Mouse (Mus musculus): ENCODE results near the gene Cxcl5.

The Cxcl5 gene

GRCm38 (mm10) chr5:90759077-90760065, at the start of gene Cxcl5:
Gene Cxcl5, plus strand, starts transcription at chr5:90759360.
- DNase-seq (ENCODE audit: low read depth, low spot score) = no peak

DNA sequence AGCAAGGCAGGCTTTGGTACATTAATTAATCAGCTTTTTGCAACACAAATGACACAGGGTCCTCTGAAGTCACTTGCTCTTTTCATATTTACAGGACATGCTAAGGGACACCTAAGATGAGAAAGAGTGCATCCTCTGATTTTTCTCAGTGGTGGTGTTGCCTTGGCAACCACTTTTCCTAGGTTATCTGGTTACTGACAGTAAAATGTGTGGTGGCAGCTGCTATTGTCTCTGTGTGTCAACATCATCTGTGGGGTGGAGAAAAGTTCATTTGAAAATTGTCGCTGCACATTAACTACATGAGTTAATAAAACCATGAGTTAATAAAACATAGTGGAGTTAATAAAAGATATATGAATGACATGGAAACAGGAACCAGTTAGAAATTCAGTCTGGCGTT, 47.8 kb upstream of the Cxcl5 start:
- DNase-seq (ENCODE audit: low read depth, low spot score) = no peak

DNA sequence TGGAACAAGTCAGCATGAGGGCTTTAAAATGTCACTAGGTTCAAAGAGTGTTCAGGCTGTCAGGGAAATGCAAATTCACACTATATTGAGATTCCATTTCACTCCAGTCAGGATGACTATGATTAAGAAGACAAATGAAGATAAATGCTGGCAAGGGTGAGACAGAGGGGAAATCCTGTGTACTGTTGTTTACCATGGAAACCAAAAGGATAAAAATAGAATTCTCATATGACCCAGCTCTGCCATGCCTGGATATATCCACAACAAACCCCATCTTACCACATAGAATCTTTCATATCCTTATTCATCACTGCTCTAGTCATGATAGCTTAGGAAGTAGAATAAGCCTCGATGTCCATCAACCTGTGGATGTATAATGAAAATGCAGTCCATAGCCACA, 41.2 kb upstream of the Cxcl5 start:
- DNase-seq (ENCODE audit: low read depth, low spot score) = no peak

DNA sequence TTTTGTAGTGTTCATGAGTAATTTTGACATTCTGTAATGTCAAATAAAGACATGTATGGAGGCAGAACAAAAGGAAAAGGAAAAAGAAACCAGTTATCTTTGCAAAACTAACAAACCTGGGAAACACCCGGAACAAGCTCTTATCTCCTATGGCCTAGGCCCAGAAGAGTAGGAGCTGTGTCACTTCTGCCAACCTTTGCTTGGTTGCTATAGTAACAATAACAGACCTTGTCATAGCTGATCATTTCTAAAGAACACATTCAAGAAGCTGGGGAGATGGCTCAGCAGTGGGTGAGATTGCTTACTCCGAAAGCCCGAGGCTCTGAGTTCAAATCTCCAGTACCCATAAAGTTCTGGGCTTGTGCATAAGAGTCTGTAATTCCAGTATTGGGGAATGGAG, 36.5 kb upstream of the Cxcl5 start:
- no peak for DNase-seq (ENCODE audit: low read depth, low spot score)

- DNase-seq (ENCODE audit: low read depth, low spot score) = no peak
These were observed 30.9 kb upstream of the Cxcl5 start for GRCm38 (mm10) chr5:90728254-90728653.

- peak; percentile 9 for DNase-seq (ENCODE audit: low read depth, low spot score)
These were observed 27.7 kb upstream of the Cxcl5 start for GRCm38 (mm10) chr5:90731480-90731879.

DNA sequence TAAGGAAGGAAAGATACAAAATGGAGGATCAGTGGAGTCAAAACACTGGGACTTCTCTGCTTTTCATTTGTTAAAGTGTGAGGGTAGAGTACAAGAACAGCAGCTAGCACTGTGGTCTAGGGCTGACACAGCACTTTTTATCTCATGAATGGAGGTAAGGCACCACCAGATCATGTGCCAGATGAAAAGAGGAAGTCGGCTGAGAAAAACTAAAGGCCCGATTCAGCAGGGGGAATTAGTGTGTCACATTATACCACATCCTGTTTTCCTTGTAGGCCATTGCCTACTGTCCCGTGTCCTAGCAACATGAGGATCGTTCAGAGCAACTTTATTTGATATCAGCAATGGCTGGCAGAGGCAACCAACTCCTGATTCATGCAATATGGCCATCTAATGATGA, 17.1 kb upstream of the Cxcl5 start:
- DNase-seq (ENCODE audit: low read depth, low spot score) = peak; percentile 44

GRCm38 (mm10) chr5:90753934-90754333, 5.2 kb upstream of the Cxcl5 start:
- no peak for DNase-seq (ENCODE audit: low read depth, low spot score)

DNA sequence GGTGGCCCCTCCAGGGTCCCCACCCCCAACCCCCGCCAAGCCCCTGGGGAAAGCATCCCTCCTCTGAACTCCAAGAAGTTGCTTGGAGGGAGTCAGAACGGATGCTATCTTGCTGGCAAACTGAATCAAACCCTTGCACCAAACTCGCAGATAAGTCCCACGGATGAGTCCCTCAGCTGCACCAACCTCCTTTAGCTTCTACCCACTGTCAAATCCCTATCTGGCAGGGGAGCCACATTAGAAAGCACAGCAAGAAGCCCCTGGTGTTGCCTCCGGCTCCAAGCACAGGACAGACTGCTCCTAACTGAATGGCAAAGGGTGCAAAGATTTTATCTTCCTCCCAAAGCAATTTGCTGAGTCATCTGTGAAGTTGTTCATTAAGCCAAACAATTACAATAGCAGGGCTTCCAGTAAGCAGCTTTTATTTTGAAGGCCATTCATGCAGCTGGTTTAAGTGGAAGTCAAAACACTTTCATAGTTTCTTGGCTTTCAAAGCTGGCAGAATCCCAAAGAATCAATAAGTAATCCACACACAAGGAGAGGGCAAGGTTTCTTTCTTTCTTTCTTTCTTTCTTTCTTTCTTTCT, 1.0 kb upstream of the Cxcl5 start:
- DNase-seq (ENCODE audit: low read depth, low spot score) = peak; percentile 56

GRCm38 (mm10) chr5:90760303-90760702, 1.1 kb downstream of the Cxcl5 start:
- no peak for DNase-seq (ENCODE audit: low read depth, low spot score)

GRCm38 (mm10) chr5:90760844-90761243, 1.7 kb downstream of the Cxcl5 start:
- no peak for DNase-seq (ENCODE audit: low read depth, low spot score)

DNA sequence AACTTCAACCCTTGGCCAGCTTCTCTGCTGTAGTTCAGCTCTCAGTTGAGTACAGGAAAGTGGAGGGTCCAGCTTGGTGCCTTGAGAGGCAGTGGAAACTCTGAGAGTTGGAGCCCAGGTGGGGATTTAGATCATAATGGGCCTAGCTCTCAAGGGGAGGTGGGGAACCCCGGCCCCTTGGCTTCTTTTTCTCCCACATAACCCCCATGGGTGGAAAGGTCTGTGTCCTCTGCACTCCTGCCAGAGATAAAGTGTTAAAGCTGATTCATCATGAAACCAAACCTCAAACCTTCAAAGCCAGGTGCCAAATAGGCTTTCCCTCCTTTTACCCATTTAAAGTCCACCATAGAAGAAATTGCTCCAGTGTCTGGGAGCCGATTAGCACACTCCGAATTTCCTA, 2.7 kb downstream of the Cxcl5 start:
- no peak for DNase-seq (ENCODE audit: low read depth, low spot score)

GRCm38 (mm10) chr5:90763912-90764665, 4.9 kb downstream of the Cxcl5 start:
- no peak for DNase-seq (ENCODE audit: low read depth, low spot score)

- DNase-seq (ENCODE audit: low read depth, low spot score) = no peak
These were observed 6.9 kb downstream of the Cxcl5 start for GRCm38 (mm10) chr5:90765821-90766606.

DNA sequence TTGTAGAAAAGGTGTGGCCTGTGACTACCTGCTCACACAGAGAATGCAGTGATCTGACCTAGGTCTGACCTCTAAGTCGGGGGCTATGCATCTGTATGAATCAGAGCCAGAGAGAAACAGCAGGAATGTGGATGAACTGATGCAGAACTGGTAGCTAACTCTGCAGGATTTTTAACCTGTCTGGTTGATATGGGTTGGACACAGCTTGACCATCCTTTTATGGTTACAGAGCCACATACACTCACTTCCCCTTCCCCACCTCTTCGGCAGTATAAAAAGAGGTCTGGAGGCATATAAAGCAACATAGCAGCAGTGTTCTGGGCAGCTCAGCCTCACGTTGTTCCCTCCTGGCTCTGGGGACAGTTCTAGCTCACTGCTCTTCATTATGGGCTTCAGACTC, 9.1 kb downstream of the Cxcl5 start, which contains the start of gene Ppbp:
Ppbp (plus strand) TSS at position 301 of the 400 bp plus-strand sequence.
- DNase-seq (ENCODE audit: low read depth, low spot score) = no peak

GRCm38 (mm10) chr5:90771369-90771768, 12.2 kb downstream of the Cxcl5 start:
- DNase-seq (ENCODE audit: low read depth, low spot score) = peak; percentile 25

DNA sequence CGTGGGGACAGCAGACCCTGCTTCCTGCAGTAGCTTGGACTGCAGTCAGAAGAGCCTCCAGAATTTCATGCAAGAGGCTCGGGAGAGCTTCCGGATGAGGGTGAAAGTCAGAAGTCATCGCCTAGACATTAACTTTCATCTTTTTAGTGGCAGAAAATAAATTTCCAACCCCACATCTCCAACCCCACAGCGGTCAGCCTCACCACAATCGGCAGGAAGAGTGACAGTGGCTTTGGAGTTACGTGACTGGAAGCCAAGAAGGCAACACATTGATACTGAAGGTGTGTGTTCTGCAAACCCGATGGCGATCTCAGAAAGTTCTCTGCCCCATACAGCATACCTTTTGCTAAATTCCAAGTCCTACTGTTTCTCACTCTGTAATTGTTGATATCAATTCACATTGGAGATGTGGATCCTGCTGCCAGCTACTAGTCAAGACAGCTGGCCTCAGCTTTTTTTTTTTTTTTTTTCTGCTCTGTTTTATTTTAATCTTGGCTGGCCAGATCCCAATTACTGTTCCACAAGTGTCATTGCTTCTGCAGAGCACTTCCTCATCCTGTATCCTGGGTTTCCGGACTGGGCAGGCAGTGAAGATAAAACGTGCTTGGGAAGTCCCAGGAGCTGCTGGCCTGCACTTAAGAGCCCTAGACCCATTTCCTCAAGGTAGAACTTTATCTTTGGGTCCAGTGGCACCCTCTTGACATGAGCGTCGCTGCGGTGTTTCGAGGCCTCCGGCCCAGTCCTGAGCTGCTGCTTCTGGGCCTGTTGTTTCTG, 12.9 kb downstream of the Cxcl5 start, which contains the start of gene Pf4:
Pf4 (plus strand) TSS at position 556 of the 774 bp plus-strand sequence.
- peak; percentile 52 for DNase-seq (ENCODE audit: low read depth, low spot score)

GRCm38 (mm10) chr5:90775562-90775961, 16.4 kb downstream of the Cxcl5 start:
- DNase-seq (ENCODE audit: low read depth, low spot score) = no peak

GRCm38 (mm10) chr5:90777621-90778020, 18.5 kb downstream of the Cxcl5 start:
- no peak for DNase-seq (ENCODE audit: low read depth, low spot score)

DNA sequence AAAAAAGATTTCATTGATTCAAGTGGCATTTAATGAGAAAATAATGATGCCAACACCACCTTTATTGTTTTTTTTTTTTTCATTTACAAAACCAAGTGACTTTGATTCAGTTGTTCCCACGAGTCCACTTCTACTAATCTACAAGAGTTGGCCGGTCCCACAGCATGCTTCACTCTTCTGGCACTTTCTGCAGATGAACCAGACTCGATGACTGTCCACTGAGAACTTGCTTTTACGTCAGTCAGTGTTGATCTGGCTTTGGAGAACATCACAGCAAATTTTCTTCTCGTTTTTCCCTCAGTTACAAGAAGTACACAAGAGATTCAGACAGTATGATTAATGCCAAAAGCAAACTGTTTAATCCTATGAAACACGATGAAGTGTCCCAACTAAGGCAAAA, 19.7 kb downstream of the Cxcl5 start:
- peak; percentile 48 for DNase-seq (ENCODE audit: low read depth, low spot score)

Measured in skeletal muscle tissue, adult 2 months (tissue).